Mouse (Mus musculus) 3134 (cell line): ENCODE measurements around the gene Pnck.

Experiments used
- DNase-seq: peaks from one replicate; pipeline ENCODE4 v3.0.0-alpha.2; 2011; ENCODE audit warnings: low spot score; ENCODE audit not compliant: insufficient read length; ENCODE audit errors: extremely low read depth

Pnck gene

GRCm38 (mm10) chrX:73659575-73660283 lies at the start of gene Pnck:
TSS of gene Pnck (minus strand) at chrX:73660117.
- no peak for DNase-seq

DNA sequence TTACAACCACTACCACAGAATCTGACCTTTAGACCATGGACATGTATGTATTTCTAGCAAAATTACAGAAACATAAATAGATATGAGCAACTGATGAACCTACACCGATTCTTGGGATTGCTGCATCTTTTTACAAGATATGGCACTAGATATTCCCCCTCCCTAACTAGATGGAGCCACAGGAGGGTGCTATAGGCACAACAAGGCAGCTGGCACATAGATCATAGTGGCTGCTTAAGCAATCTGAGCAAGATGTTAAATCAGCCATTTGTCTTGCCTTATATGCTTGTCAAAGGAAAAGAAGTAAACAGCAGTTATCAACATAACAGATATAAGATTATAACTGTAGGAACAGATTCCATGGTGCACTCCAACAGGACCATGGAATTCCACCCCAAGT lies 40.6 kb upstream of the Pnck start:
- DNase-seq: no peak

DNA sequence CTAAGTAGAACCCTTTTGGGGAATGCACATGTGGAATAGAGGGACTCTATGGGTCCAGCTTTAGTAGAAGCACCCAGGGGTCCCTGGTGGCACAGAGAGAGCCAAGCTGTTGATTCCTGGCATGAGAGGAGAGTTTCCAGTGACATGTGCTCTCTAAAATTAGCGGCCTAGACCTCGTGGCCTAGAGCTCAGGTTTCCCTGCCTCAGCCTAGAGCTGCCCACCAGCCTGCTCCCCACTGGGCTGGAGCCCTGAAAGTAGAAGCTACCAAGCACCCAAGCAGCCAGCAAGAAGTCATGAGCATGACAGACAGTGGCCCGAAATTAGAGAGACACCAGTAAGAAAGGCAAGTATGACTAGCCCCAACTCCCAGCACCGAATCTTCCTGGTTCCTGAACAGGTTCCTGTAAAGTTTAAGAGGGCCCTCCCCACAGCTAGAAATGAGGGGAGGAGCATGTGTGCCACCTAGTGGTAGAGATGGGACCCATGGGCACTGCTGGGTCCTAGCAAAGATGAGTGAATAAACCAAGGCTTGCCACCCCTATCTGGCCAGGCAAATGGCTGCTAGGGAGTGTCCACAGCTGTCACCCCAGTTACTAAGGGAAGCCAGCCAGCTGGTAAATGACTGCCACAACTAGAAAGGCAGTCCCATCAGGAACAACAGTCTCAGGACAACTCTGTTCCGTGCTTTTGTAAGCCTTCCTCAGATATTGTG lies 31.2 kb upstream of the Pnck start:
- DNase-seq: peak; percentile 23

DNA sequence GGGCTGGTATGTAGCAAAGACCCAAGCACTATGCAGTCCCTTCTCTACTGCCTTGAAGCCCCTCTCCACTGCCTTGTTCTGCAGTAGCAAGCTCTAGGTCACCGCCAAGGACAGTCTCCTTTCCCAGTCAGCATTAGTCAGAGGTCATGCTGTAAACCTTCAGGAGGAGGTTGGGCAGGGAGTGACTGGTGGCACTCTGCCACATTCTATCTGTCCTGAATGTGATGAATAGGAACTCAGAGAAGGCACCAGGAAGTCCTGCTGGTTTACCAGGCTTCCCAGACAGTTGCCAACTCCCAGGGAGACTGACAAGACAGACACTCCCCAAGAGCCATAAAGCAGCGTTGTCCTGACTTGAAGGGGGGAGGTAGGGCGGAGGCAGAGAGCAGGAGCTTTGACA lies 25.7 kb upstream of the Pnck start:
- DNase-seq: peak; percentile 59

DNA sequence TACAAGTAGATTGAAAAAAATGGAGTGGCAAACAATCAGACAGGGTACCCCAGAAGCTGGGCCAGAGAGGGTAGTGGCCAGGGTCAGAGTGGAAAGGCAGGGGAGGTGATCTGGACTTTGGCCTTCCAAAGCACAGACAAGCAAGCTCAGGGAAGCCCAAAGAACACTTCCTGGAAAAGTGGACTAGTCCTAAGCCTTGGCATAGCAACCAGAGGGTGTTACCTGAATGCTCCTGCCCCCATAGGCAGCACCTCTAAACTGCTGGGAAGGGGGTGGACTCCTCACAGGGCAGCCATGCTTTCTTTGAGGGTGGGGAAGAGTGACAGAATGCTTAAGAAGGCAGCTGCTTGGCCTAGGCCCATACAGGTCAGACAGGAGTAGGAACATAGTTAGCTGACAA lies 25.1 kb upstream of the Pnck start:
- DNase-seq: no peak

GRCm38 (mm10) chrX:73684156-73684555 lies 24.2 kb upstream of the Pnck start:
- no peak for DNase-seq

GRCm38 (mm10) chrX:73676668-73677067 lies 16.8 kb upstream of the Pnck start:
- no peak for DNase-seq

DNA sequence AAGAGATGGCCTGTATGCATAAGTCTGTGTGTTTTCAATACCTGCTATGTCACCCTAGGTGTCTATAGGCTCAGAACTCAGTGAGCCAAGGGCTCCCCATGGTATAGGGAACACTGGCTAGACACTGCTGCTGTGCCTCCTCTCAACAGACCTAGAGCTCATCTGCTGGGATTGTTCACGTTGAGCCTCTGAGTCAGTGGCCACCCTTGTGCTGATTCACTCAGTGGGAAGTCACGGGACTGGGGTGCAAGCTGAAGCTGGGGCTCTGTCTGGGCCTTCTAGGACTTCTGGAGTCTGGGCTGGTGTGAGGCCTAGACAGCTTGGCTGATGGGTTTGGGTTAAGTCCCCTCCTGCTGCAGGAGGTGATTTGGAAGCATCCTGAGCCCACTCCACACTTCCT lies 15.3 kb upstream of the Pnck start:
- peak; percentile 47 for DNase-seq

DNA sequence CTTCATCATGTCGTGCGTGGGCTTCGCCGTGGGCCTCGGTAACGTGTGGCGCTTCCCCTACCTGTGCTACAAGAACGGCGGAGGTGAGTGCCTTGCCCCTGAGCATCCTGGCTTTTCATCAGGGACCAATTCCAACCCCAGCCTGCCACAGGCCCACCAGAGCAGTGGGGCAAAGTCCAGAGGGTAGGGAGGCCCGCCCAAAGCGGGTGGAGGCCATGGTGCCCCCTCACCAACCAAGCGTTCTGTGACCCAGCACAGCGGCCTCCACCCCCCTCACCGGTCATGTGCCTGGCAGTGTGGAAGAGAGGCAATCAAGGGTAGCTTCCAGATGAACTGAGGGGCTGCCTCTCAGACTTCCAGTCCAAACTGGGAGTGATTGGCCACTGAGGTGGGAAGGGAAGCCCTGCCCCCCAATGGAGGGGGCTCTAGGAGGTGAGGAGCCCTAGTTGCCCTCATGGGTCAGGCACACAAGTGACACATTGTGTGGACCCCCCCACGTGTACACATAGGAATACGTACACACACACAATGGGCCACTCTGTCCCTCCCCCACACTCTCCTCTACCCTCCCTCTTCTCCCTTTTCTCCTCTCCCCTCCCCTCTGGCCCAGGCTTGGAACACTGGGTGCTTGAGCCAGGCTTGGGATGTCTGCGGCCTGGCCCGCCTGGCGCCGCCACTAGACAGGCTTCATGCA lies 14.2 kb upstream of the Pnck start:
- peak; percentile 54 for DNase-seq

- no peak for DNase-seq
Measured at GRCm38 (mm10) chrX:73673619-73673967, 13.7 kb upstream of the Pnck start.

GRCm38 (mm10) chrX:73672879-73673618 lies 13.1 kb upstream of the Pnck start, which contains the start of gene Slc6a8:
TSS of gene Slc6a8 (plus strand) at chrX:73673150.
- DNase-seq: peak; percentile 86

DNA sequence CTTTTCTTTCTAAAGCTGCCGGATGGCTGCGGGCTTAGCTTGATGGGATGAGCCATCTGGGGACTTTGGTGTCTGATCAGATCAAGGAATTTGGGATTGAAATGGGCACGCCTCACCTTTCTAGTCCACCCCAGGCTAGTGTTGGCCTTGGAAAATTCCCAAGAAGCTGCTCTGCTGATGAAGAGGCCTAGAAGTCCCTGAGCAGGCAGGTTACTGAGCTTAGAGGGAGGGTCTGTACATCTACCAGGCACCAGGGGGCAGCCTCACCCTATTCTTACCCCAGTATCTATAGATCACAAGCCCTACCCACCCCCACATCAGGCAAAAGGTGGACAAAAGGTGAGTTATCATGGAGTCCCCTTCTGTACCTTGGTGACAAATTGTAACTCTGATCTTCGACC lies 12.1 kb upstream of the Pnck start:
- peak; percentile 38 for DNase-seq

- DNase-seq: no peak
Measured at GRCm38 (mm10) chrX:73663143-73663542, 3.2 kb upstream of the Pnck start.

DNA sequence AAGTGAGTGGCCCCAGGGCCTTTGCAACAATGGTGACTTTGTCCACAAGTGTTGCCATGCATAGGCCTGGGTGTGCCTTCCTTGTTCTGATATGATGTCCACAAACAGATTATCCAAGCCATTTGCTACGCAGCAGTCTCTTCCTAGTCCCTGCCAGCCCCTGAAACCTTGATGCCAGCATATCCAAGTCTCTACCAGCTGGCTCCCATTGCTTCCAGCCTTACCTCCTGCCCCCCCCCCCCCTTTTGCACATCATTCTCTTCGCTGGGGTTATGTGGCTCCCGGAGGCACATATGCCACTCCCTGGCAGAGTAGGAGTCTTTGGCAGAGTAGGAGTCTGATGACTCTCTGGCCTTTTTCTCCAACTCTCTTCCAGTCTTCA lies 358 bp upstream of the Pnck start:
- no peak for DNase-seq

- DNase-seq: no peak
Measured at GRCm38 (mm10) chrX:73658936-73659574, 862 bp downstream of the Pnck start.

- no peak for DNase-seq
Measured at GRCm38 (mm10) chrX:73658391-73658790, 1.5 kb downstream of the Pnck start.

- DNase-seq: peak; percentile 28
Measured at GRCm38 (mm10) chrX:73655529-73655928, 4.4 kb downstream of the Pnck start.

GRCm38 (mm10) chrX:73654177-73654576 lies 5.7 kb downstream of the Pnck start:
- peak; percentile 61 for DNase-seq

- DNase-seq: no peak
Measured at GRCm38 (mm10) chrX:73653392-73653791, 6.5 kb downstream of the Pnck start.

DNA sequence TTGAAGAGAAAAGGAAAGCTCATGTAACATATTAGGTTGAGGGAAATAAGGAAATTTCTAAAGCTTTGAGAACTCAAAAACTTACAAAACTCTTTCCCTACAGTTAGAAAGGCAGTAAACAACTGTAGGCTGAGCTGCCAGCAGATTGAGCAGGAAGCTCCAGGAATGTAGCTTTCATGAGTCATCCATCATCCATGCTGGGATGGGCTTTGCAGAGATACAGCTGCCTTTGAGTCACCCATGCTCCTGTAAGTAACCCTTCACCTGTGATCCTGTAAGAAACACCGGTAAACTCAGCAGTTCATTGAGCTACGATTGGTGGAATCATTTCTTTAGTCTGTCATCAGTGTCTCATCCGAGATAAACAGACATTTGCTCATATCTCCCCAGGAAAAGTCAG lies 9.0 kb downstream of the Pnck start:
- no peak for DNase-seq

GRCm38 (mm10) chrX:73645121-73645520 lies 14.8 kb downstream of the Pnck start:
- DNase-seq: no peak
